Mouse (Mus musculus): ENCODE measurements around the gene Snhg11.

Snhg11 gene

DNA sequence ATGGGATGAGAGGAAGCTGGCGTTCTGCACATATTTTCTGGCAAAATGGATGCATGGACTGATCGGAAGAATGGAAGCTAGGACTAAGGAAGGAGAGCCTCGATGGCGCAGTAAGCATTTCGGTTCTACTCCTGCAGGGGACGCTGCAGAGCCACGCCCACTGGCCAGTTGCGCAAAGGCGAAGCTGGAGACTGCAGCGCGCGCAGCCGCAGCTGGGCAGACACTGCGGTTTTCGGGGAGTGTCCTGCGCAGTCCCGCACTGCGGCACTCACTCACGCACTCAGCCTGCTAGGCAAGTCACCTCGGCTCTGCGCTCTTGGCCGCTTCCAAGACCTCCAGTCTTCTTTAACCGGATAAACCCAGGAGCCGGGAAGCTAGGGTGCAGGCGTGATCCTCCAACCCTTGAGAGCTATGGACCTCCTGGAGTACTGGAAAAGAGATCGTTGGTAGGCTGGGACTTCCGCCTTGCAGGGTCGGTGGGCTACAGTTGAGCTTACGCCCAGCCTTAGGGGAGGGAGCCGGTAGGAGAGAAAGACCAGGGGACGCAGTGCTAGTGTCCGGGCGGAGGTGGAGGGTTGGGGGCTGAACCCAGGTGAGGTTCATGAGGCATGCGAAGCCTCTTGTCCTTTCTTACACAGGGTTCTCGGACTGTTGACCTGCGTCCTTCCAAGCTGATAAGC lies at the start of gene Snhg11:
Gene Snhg11, plus strand, starts transcription at position 196 of the 680 bp plus-strand sequence.
- peak; percentile 67 to 76 for DNase-seq

DNA sequence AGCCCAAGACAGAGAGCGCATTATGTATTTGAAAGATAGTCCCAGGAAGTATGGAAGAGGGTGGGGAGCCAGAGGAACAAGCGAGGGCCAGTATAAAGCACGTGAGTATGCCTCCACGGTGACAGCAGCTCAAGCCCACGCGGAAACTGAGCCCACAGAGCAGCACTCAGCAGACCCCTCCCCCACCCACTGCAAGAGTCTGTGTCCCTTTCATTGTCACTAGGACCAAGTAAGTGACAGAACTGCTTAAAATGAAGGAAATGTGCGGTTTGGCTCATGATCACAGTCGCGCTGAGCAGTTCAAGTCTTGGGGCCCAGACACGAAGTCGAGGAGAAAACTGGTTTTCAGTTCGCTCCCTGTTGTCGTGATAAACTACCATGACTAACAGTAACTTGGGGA lies 41.1 kb upstream of the Snhg11 start:
- no peak for DNase-seq

DNA sequence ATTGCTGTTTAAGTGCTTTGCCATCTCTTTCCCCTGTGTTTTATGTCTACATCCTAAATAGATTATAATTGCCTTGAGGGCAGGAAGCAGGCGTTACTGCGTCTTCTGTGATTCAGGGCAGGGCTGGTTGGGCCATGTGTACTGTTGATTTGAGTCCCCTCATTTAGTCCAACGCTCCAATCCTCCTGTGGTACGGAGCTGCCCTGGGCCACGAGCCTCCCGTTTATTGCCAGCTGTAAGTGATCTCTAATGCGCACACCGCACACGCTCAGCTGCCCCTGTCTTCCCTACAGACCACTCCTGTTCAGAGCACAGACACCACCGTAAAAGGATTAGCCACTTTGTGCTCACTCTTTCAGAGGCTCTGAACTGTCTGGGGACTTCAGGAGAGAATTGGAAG lies 37.7 kb upstream of the Snhg11 start:
- no peak for DNase-seq

DNA sequence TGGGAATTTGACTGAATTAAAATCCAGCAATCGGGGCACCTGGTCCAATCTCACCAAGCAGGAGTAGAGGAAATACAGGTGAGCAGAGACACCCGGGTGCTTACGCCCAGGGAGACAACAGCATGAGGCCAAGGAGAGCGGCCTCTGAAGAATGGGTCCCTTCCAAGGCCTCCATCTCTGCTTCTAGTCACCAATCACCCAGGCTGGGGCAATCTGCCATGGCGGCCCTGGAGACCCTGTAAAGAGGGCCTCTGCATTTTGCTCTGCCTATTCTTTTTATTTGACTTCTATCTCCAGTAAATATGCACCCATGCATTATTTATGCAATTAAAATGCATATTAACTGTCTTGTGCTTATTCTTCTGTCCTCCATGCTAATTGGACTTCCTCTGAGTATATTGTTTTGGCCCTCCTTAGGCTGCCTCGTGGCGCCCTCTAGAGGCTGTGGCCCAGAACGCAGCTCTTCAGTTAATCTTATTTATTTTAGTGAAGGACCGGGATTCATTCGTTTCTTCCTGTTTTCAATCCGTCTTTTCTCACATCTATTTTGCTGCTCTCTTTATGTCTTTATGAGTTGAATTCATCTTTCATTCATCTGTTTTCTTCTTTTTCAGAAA lies 35.4 kb upstream of the Snhg11 start:
- peak; percentile 82 to 87 for DNase-seq

DNA sequence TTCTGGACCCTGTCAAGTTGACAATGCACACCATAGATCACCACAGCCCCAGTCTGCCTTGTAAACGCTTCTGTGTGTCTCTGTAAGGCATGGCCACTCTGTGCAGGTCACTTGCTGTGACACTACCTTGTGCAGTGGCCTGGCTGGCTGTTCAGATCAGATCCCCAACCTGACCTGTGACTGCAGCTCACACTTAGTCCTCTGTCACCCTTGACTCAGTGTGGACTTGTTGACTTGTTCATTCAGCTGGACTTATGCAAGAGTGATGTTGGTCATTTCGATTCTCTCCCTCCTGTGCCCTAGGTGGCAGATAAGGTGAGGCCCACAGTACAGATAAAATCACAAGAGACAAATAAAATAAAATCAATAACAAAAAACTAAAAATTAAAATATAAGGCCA lies 34.1 kb upstream of the Snhg11 start:
- DNase-seq: no peak

DNA sequence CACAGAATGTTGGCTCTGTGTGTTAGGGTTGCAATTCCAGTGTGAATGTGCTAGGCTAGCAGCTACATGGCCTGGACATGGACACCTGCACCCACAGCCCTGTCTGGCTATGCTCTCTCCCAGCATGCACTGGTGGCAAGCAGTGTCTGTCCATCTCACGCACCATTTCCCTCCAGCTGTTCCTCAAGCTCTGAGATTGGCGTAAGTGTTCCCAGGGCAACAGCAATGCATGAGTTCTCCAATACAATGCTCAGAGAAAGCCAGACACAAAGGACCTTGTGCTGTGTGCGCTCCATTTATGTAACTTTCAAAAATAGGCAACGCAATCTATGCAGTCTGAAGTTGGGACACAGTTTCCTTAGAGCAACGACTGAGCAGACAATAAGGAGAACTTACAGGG lies 31.9 kb upstream of the Snhg11 start:
- peak in 1 of 2 experiments; percentile 19 for DNase-seq

DNA sequence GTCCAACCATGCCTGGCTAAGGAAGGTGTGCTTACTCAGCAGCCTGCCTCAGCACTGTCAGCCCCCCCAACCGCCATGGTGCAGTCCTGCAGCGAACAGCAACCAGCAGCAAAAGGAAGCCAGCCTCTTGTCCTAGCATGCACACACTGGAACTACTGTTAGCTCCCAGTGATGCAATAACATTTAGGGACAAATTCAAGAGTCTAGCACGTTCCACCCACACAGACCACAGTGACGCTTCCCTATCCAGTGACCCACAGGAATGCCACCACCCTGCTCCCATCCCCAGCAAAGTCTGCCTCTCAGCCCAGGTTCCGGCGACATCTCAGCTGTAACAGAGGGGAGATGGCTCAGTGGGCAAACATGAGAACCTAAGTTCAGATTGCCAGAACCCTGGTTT lies 29.0 kb upstream of the Snhg11 start:
- no peak for DNase-seq

DNA sequence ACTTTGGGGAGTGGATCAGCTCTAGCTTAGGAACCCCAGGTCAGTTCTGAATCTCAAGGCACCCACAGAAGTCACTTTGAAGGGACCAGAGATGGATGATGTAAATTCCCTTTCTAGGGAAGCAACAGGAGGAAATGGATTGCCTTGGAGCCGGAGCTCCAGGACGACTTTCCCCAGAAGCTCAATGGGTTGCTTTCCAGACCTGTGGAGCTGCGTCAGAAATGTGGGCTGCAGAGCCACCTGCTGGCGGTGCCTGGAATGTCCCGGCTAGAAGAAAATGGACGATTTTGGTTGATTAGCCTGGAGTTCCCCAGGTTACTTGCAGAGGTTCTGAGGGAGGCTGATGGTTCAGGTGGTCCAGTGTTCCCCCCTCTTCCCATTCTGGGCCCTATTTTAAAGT lies 27.6 kb upstream of the Snhg11 start:
- DNase-seq: peak; percentile 85 to 87

DNA sequence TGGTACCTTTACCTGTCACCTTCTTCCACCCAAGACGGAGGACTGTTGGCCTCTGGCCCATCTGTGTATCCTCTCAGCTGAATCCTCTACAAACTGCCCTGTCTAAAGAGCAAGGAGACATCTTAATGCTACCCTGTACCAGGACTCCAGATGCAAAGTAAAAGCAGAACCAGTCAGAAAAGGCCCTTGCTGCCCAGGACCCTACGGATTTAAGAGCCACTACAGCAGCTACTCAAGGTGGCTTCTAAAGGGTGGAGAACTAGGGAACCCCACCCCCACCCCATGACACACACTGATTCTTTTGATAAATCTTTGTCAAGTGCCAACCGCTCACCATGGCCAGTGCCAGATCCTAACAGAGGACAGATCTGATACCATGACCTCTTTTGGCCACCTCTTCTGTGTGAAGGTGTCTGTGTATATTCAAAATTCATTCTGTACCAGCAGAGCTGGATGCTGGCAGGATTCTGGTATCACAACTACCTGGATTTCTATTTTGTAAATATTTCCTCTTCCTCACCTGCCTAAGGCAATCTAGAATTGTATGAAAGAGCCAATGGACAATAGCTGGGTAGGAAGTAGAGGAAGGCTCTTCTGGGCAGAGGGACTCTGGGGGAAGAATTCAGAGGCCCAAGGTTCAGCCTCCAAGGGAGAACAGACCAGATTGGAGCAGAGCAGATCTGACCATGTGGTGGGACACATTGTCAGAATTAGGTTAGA lies 22.5 kb upstream of the Snhg11 start:
- no peak for DNase-seq

DNA sequence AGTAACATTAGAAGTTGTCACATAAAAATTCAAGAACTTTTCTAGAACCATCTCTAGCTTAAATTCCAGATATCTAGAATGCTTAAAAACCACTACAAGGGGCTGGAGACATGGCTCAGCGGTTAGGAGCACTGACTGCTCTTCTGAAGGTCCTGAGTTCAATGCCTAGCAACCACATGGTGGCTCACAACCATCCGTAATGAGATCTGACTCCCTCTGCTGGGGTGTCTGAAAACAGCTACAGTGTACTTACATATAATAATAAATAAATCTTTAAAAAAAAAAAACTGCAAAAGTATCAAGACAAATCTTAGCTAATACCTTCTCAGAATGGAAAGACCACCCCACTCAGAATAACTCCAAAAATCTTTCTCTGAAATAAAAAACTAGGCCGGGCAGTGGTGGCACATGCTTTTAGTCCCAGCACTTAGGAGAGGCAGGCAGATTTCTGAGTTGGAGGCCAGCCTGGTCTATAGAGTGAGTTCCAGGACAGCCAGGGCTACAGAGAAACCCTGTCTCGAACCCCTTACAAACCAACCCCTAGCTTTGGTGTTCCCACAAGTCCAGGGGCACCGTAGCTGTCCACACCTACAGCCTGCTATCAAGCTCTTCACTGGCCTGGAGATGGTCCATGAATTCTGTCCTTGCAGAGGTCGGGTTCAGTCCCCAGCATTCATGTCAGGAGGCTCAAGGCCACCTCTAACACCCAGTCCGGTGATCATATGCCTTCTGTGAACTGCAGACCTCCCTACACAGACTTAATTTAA lies 20.9 kb upstream of the Snhg11 start:
- DNase-seq: no peak

DNA sequence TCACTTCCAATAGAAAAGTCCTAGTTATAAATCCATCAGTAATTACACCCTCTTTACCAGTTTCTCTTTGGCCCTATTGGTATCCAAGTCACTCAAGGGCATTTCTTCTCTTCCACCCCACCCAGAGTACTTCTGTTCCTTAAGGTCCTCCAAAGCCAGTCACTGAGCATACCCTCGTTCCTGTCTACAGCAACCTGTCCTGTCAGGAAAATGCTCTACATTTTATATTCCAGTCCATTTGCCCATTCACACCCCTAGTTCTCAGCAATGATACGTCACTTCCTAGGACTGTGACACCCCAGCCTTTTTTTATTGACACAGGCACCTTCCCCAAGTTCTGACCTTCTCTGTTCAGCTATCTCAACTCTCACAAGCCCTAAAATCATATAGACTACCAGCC lies 20.2 kb upstream of the Snhg11 start:
- DNase-seq: no peak

DNA sequence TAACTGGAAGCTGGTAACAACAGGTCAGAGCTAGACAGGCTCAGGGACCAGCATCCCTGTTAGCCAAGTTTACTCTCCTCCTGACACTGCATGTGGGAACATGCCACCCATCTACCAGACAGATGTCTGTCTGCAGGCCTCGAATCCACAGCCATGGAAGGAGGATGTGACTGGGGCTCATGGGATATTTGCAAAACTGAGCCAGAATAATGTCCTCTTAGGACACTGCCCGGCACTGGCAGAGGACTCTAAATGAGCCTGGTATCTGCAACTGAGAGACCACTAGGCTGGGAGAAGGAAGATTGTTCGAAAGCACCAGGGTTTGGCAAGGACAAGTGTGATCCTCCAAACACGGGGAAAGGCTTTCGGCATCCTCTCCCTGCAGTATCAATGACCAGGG lies 19.3 kb upstream of the Snhg11 start:
- no peak for DNase-seq

DNA sequence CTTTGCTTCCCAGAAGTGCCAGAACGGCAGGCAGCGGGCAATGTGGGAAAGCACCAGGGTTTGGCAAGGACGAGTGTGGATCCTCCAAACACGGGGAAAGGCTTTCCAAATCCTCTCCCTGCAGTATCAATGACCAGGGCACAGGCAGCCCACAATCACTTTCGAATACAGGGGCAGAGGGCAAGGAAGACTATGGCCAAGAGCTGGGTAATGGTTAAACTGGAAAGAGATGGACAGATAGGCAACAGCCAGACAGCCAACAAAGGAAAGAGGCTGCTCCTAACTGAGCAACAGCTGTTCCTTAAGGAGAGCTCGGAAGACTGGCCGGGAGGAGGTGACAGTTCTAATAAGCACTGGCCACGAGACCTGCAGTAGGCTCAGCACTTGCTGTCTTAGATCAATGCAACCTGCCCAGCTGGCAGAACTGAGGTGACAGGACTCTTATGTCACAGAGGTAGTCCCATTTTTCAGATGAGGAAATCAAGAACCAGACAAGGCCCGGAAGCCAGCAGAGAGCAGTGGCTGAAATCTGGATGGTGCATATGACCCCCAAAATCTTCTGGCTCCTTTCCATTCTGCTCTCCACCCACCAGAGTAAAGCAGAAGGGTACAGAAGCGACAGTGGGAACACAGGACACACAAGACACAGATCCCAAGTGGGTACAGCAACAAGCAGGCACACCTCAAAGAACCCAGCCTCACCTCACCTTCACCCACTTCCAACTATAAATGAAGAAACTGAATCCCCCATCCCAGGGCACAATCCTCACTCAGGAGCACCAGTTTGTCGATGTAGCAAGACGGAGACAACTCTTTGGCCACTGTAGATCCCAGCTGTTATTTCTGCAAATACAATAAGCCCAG lies 15.4 kb upstream of the Snhg11 start:
- no peak for DNase-seq

DNA sequence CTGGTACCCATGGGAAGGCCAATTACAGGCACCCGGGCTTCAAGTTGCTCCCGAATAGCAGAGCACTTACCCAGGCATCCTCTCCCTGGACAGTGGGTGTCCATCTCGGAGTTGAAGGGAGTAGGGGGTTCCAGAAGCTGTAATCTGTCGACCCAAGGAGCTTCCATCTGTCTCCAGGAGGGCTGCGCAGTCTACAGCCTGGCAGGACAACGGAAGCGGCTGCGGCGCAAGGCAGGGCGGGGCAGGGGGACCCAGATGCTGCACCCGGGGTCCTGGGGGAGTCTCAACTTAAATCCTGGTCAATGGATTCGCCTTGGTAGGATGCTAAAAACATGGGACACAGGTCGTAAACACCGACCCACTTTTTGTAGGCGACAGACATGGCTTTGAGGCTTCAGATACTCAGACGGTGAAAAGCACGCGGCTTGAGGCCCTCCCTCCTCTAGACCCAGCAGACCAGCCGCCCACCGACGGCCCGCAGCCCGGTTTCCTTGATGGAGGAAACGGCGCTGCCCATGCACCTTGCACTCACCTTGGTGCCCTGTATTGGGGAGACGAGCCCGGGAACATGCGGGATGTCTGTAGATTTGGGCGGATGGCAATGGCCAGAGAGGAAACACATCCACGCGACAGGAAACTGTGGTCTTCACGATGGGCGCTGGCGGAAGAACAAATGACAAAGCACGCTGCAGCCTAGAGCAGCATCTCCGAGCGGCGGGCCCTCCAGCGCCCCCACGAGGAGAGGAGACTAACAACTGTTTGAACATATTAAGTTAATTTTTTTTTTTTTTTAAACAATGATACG lies 14.4 kb upstream of the Snhg11 start:
- DNase-seq: peak; percentile 90 to 93

DNA sequence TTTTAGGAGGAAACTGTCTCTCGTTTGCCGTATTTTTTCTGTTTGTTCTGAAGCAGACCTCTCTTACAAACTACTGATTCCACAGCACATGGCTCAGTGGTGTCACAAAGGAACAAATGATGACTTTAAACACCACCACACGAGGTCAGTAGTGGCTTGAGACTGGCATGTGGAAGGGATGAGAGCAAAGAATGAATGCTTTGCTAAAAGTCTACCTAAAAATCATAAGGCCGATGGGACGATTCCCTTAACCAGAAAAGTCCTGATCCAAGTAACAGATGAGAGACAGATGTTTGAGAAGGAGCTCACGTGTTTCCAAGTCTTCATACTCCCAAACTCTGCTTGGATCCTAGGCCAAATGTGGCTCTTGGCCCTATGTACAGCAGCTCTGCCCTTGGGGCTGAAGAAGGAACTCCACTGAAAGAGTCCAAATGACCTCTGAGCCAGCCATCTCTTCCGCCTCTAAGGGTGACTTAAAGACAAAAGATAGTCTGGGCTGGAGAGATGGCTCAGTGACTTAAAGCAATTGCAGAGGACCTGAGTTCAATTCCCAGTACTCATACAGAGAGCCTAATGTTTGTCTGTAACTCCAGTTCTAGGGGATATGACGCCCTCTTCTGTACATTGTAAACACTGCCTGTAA lies 13.6 kb upstream of the Snhg11 start:
- peak in 1 of 2 experiments; percentile 32 for DNase-seq

DNA sequence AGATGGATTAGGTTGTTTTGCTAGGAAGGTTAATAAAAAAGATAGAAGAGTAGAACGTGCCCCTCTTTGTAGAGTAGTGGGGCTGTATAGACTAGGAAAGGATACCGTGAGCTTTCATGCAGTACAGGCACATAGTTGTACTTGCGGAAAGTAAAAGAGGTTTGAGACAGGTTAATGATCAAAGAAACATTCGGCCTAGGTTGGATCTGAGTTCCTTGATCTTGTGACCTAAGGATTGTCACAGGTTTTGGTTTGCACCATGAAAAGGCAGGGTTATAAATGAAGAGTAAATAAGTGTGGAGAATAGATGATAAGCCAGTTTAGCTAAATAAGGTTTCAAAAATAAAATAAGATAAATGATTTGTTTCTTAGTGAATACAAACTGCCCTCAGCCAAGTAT lies 11.3 kb upstream of the Snhg11 start:
- no peak for DNase-seq

DNA sequence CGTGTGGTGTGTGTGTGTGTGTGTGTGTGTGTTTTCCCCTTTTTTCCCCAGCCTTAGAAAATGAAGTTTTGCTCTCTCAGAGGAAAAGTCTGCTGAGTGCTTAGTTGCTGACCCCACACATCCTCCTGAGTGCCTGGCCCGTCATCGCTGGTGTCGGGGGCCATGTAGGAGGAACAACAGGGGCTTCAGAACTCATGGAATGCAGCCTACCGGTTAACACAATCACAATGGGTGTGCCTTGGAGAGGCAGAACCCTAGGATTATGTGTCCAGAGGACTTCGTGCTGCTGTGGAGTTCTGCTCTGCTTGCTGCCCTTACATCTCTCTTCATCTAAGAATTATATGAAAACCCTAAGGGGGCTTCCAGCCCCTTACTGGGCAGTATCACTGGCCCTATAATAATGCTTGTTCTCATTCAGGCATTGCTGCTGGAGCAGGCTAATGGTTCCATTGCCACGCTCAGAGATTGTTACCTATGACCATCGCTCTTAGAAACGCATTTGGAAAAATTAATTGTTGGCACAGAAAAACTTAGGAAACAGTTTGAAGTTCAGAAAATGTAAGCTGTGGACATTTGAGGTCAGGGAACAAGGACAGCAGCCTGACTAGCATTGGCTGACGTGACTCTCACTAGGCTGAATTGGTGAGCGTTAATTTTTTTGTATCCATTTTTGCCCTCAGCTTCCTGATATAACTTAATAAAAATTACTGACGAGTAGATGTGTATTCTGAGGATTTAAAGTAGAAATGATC lies 10.2 kb upstream of the Snhg11 start:
- DNase-seq: no peak

DNA sequence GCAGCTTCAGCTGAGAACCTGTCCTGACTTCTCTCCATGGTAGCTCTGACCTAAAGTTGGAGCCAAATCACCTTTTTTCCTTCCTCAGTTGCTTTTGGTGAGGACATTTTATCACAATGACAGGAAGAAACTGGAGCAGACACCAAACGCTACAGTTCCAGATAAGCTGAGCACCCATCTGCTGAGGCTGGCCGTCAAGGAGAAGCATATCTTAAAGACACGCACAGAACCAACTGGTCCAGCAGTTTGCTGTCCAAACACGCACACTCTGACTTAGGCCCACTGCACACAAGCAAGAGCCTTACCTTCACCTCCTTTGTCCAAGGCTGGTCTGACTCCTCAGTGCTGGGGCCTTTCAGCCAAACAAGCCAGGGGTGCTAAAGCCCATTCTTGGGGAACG lies 7.8 kb upstream of the Snhg11 start:
- DNase-seq: no peak

DNA sequence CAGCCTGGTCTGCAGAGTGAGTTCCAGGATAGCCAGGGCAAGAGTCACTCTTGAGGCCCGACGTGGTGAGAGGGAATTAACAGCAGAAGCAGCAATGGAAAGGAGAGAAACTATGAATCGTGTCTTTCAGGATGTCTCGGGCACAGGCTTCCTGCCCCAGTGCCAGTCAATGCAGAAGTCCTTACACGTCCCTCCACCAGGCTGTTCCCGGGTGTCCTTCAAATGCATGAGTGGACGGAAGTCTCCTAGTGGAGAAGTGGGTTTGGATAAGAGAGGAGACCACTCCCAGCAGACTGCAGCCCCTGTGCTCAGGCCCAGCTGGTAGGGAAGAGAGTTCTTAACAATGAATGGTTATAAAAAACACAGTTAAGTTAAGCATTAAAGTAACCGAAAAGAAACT lies 7.1 kb upstream of the Snhg11 start:
- DNase-seq: no peak

DNA sequence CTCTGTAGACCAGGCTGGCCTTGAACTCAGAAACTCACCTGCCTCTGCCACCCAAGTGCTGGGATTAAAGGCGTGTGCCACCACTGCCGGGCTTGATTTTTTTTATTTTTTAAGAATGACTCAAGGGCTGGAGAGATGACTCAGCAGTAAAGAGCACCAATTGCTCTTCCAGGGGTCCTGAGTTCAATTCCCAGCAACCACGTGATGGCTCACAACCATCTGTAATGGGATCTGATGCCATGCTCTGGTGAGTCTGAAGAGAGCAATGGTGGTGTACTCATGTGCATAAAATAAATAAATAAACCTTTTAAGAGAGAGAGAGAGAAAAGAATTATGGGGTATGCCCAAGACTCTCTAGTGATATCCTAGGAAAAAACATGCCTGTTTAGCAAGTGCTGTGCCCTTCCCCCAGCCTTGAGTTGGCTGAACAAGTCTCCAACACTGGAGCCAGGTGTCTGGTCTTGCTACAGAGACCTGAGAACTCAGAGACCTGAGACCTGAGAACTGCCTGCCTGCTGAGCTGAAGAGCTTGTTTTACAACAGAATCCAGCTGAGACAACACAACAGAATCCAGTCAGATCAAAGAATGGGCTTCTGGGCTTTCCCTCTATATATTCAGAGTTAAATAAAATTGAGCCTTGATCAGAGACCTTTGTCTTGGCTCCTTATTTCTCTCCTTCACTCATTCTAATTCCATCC lies 5.8 kb upstream of the Snhg11 start:
- DNase-seq: no peak
